Mouse (Mus musculus) brown adipose tissue, adult 24 weeks (tissue): Measurements from ENCODE around the gene Ms4a15. TPM values are rescaled to one million over a fixed set of nuclear protein-coding genes. Genes with fewer than 3 reads are reported as not detected.

Experiments used
- H3K27ac ChIP-seq: fragments of 200-500 bp; replicated peaks from 2 replicates; pipeline ENCODE4 v1.5.1; 2012; ENCODE audit warnings: low read depth, mild to moderate bottlenecking, low read length
- H3K4me1 ChIP-seq: fragments of 200-500 bp; 2 replicates; pipeline ENCODE4 v1.6.1; 2012; ENCODE audit warnings: low read length, mixed read lengths; ENCODE audit not compliant: control insufficient read depth, insufficient read depth, insufficient read length
- H3K4me3 ChIP-seq: fragments of 200-500 bp; 2 replicates; pipeline ENCODE4 v1.5.1; 2012; ENCODE audit warnings: low read depth, mild to moderate bottlenecking, low read length, moderate library complexity; ENCODE audit not compliant: insufficient read depth
- polyA plus RNA-seq: library from polyadenylated mRNA; stranded (reverse); fragments of >200 nt; gene quantifications from 2 replicates; pipeline ENCODE4 v1.2.4, GENCODE M21; 2012; ENCODE audit not compliant: missing spikeins, insufficient read depth, insufficient read length

Ms4a15 gene
- polyA plus RNA-seq, 1 experiment: not detected

DNA sequence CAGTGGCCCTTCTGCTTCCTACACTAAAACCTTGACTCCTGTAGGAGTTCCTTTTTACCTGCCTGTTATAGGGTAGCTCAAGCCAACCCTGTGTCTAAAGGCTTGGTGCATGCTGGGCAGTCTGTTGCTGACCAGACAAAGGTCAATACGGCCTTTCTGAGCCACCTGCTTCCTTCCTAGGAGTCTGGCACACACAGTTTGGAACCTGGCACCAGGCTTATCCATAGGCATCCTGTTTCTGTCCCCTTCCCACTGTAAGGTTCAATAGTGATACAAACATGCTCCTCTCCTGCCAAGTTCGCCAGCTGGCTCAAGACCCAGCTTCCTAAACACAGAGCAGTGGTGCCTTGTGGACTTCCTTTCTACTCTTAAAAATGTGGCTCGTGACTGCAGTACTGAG lies 46.5 kb downstream of the Ms4a15 start:
- H3K4me1 ChIP-seq: 0 out of 2 replicates have a peak, but pooled peaks cover 7% of the 10 kb centered on the region
- H3K4me3 ChIP-seq: no peak overlapping the region
- no peak overlapping the region for H3K27ac ChIP-seq

GRCm38 (mm10) chr19:10943955-10944354 lies 49.1 kb downstream of the Ms4a15 start:
- Histone ChIP-seq H3K4me3 (no peak overlapping the region), H3K27ac (no peak overlapping the region), H3K4me1 (0 out of 2 replicates have a peak, but pooled peaks cover 7% of the 10 kb centered on the region)

DNA sequence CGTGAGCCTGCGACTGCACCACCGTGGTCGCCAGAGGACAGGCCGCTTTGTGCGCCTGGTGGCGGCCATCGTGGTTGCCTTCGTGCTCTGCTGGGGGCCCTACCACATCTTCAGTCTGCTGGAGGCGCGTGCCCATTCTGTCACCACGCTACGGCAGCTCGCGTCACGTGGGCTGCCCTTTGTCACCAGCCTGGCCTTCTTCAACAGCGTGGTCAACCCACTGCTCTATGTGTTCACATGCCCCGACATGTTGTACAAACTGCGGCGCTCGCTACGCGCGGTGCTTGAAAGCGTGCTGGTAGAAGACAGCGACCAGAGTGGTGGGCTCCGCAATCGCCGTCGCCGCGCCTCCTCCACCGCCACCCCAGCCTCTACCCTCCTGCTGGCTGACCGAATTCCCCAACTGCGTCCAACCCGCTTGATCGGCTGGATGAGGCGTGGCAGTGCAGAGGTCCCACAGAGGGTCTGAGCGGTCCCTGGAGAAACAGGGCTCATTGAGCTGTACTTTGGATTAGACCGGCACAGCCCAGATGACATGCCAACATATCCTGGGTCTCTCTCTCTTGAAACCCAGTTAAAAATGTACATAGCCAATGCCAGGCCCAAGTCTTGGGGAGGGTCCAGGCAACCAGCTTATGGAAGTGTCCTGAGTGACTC lies 52.1 kb downstream of the Ms4a15 start:
- H3K27ac ChIP-seq: no peak overlapping the region
- H3K4me3 ChIP-seq: peak overlapping the region; percentile 33
- H3K4me1 ChIP-seq: no peaks in the 10 kb centered on the region

- H3K4me1 ChIP-seq: no peaks in the 10 kb centered on the region
- H3K4me3 ChIP-seq: peak overlapping the region; percentile 33
- H3K27ac ChIP-seq: no peak overlapping the region
These were observed 52.8 kb downstream of the Ms4a15 start for GRCm38 (mm10) chr19:10940097-10940800.

GRCm38 (mm10) chr19:10938771-10939170 lies 54.3 kb downstream of the Ms4a15 start:
- Histone ChIP-seq H3K4me3 (no peak overlapping the region), H3K4me1 (no peaks in the 10 kb centered on the region), H3K27ac (no peak overlapping the region)

DNA sequence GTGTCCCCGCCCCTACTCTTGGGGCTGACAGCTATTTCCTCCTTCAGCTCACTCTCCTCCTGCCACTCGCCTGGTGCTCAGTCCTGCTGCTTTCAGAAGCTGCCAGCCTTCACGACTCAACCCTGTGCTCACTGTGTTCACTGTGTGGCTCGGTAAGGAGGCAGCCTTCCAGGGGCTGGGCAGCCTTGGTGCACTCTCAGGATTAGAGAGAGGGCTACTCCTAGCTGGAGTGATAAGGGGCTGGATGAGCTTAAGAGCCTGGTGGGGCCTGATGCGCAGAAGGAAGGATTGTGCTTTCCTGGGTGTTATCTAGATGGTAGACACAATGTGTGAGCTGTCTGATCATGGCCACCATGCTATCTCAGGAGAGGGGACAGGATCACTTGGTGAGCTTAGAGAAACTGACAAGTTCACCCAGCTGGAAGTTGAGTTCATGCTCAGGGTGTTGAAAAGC lies 55.9 kb downstream of the Ms4a15 start, which contains the start of gene Ptgdr2:
TSS of gene Ptgdr2 (plus strand) at position 51 of the 454 bp plus-strand sequence.
- H3K4me1 ChIP-seq: no peaks in the 10 kb centered on the region

GRCm38 (mm10) chr19:10936077-10936476 lies 57.0 kb downstream of the Ms4a15 start:
- H3K4me3 ChIP-seq: no peak overlapping the region
- H3K27ac ChIP-seq: no peak overlapping the region

More for the DNA sequence above, 55.9 kb downstream of the Ms4a15 start, which contains the start of gene Ptgdr2:
- no peak within 1 kb of the TSS for H3K27ac ChIP-seq
- no peak within 1 kb of the TSS for H3K4me3 ChIP-seq

DNA sequence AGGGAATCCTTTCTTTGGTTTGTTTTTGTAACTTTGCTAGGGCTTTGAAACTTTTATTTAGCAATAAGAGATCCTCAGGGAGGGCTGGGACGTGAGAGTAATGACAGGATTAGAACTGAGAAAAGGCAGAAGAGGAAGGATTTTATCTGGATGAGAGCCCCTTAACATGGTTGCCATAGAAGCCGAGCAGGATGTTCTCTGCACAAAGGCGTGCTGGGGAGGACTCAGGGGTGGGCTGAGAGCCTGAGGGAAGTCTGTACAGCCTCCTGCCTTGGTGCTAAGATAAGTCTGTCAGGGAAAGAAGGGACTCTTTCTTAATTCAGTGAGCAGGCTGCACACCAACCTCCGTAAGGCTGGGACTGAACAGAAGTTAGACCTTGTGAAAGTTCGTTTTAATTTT lies 58.0 kb downstream of the Ms4a15 start:
- Histone ChIP-seq H3K27ac (no peak overlapping the region), H3K4me1 (no peaks in the 10 kb centered on the region), H3K4me3 (no peak overlapping the region)

More at GRCm38 (mm10) chr19:10936077-10936476, 57.0 kb downstream of the Ms4a15 start:
- H3K4me1 ChIP-seq: no peaks in the 10 kb centered on the region

DNA sequence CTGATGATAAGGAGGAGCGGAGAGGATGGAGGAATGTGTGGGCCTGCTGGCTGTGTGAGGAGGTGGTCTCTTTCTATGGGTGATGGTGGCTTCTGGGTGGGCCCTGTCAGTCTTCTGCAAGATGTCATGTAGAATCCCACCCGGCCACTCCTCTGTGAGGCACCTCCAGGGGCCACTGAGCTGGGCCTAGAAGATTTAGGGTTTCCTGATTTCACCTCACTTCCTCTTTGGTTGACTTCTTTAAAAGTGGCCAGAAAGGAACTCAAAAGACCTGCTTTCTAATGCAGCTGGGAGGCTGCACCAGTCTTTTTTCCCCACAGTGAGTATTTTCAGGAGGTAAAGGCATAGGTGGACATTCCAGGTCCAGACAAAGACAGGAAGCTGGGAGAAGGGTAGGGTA lies 62.4 kb downstream of the Ms4a15 start:
- no peak overlapping the region for H3K4me3 ChIP-seq

More for the DNA sequence above, 62.4 kb downstream of the Ms4a15 start:
- Histone ChIP-seq H3K4me1 (no peaks in the 10 kb centered on the region), H3K27ac (no peak overlapping the region)

Other genes with a start within 250 kb of the Ms4a15 start
- gene Cd6, start 163.2 kb downstream of the Ms4a15 start, polyA plus RNA-seq: not detected in 2 replicates
- gene Slc15a3, start 153.5 kb downstream of the Ms4a15 start, polyA plus RNA-seq: 2.1 and 2.4 TPM in 2 replicates
- 1.7 and 2.1 TPM in 2 replicates for gene Tmem132a, start 123.3 kb downstream of the Ms4a15 start, polyA plus RNA-seq
- 75.1 and 80.3 TPM in 2 replicates for gene Tmem109, start 111.2 kb downstream of the Ms4a15 start, polyA plus RNA-seq
- gene Prpf19, start 98.0 kb downstream of the Ms4a15 start, polyA plus RNA-seq: 64.9 and 65.6 TPM in 2 replicates
- gene Zp1, start 72.6 kb downstream of the Ms4a15 start, polyA plus RNA-seq: not detected in 2 replicates
- gene Ptgdr2, start 56.1 kb downstream of the Ms4a15 start, polyA plus RNA-seq: not detected in 2 replicates
- gene Ccdc86, start 44.0 kb downstream of the Ms4a15 start, polyA plus RNA-seq: 3.8 and 4.0 TPM in 2 replicates
- not detected in 2 replicates for gene Ms4a10, start 18.6 kb downstream of the Ms4a15 start, polyA plus RNA-seq
- gene Ms4a18, start 24.8 kb upstream of the Ms4a15 start, polyA plus RNA-seq: not detected in 2 replicates
- 1.4 and 2.8 TPM in 2 replicates for gene Ms4a8a, start 87.9 kb upstream of the Ms4a15 start, polyA plus RNA-seq
- gene 1700017D01Rik, start 137.6 kb upstream of the Ms4a15 start, polyA plus RNA-seq: not detected in 2 replicates
- gene 1700025F22Rik, start 172.1 kb upstream of the Ms4a15 start, polyA plus RNA-seq: not detected in 2 replicates
- gene Ms4a13, start 203.5 kb upstream of the Ms4a15 start, polyA plus RNA-seq: not detected in 2 replicates
- gene Ms4a12, start 239.2 kb upstream of the Ms4a15 start, polyA plus RNA-seq: not detected in 2 replicates